Mouse (Mus musculus): ENCODE data around the gene Fbn1. TPM values are rescaled to one million over a fixed set of nuclear protein-coding genes. Genes with fewer than 3 reads are reported as not detected.
A peak's percentile ranks its signal among the peaks of the same experiment; 100 is the strongest.

Gene Fbn1
- polyA plus RNA-seq, 1 experiment from 2014 or later, result 19.3 TPM

- H3K9me3 ChIP-seq, result no peaks in the 10 kb centered on the region
- no peak for ATAC-seq (ENCODE audit: extremely low read depth, insufficient number of reproducible peaks, low FRiP score, low TSS enrichment)
- no peak overlapping the region for H3K27ac ChIP-seq (replicated peaks)
- H3K36me3 ChIP-seq, result peaks cover 34% of the 10 kb centered on the region
- H3K4me3 ChIP-seq, result no peak overlapping the region
- no peaks in the 10 kb centered on the region for H3K27me3 ChIP-seq (replicated peaks)
- peaks cover 27% of the 10 kb centered on the region for H3K4me1 ChIP-seq
- H3K9ac ChIP-seq, result no peak overlapping the region
- WGBS, result 70% methylated on average over 7 of the region's 7 CpGs
- H3K4me2 ChIP-seq, result no peak overlapping the region
These were observed 9.6 kb downstream of the Fbn1 start for GRCm38 (mm10) chr2:125498216-125498615.

- Histone ChIP-seq H3K4me3 (no peak overlapping the region), H3K9ac (no peak overlapping the region), H3K27ac (replicated peaks) (no peak overlapping the region), H3K9me3 (no peaks in the 10 kb centered on the region), H3K4me1 (peaks cover 32% of the 10 kb centered on the region), H3K36me3 (peaks cover 26% of the 10 kb centered on the region), H3K4me2 (no peak overlapping the region), H3K27me3 (replicated peaks) (no peaks in the 10 kb centered on the region)
- ATAC-seq (ENCODE audit: extremely low read depth, insufficient number of reproducible peaks, low FRiP score, low TSS enrichment), result no peak
- WGBS, result 81% methylated on average over 5 of the region's 5 CpGs
These were observed 11.1 kb downstream of the Fbn1 start for GRCm38 (mm10) chr2:125496696-125497095.

DNA sequence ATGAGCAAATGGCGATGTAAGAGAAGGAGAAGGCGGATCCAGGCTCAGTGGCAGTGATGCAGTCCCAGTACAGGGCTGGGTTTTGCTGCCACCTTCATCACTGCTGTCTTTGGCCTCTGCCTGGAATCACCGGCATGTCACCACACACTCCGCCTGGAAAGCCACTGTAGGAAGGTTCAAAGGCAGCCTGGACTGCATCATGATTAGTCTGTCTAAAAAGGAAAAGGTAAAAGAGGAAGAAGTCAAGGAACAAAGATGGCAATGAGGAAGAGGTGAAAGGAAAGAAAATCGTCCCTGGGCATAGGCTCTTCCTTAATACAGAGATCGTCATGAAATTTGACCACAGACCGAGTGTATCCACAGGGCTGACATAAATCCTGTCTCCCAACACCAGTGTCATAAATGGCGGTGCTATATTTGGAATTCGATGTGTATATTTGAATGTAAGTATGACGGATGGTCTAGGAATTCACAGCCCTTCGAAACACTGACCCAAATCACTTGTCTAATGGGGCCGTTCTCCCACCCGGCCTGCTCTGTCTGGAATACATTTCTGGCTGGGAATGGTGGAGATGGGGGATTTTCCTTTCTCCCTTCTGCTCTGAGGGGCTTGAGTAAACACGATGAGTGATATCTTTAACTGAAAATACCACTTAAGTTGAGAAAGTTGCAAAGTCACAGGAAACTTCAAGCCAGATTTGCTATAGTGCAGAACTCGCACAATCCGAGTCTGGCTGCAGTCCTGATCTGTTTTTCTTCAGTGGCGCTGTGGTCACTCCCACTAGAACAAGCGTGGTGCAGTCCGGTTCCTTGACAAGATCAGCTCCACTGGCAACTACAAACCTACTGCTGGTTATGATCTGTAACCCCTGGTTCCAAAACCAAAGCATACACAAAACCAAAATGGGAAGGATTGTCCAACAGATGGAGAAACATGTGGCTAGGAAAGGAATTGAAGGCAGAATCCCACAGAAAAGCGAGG, 12.7 kb downstream of the Fbn1 start:
- peak overlapping the region; percentile 48 for H3K27ac ChIP-seq (replicated peaks)

GRCm38 (mm10) chr2:125494291-125494690, 13.5 kb downstream of the Fbn1 start:
- Histone ChIP-seq H3K4me2 (no peak overlapping the region), H3K4me1 (peaks cover 36% of the 10 kb centered on the region), H3K9me3 (no peaks in the 10 kb centered on the region), H3K27ac (replicated peaks) (no peak overlapping the region; the same call in 1 of the 2 replicates), H3K9ac (no peak overlapping the region), H3K27me3 (replicated peaks) (no peaks in the 10 kb centered on the region), H3K36me3 (peaks cover 27% of the 10 kb centered on the region), H3K4me3 (no peak overlapping the region)
- ATAC-seq (ENCODE audit: extremely low read depth, insufficient number of reproducible peaks, low FRiP score, low TSS enrichment), result no peak
- 78% methylated on average over 2 of the region's 2 CpGs for WGBS

More for the DNA sequence above, 12.7 kb downstream of the Fbn1 start:
- no peak overlapping the region for H3K4me2 ChIP-seq
- H3K27me3 ChIP-seq (replicated peaks), result no peaks in the 10 kb centered on the region
- peaks cover 27% of the 10 kb centered on the region for H3K36me3 ChIP-seq
- 0 out of 2 replicates have a peak overlapping the region, but pooled peaks have one; percentile 19 for H3K9ac ChIP-seq
- H3K4me1 ChIP-seq, result peaks cover 34% of the 10 kb centered on the region
- ATAC-seq (ENCODE audit: extremely low read depth, insufficient number of reproducible peaks, low FRiP score, low TSS enrichment), result no peak
- H3K4me3 ChIP-seq, result no peak overlapping the region
- no peaks in the 10 kb centered on the region for H3K9me3 ChIP-seq
- 48% methylated on average over 20 of the region's 20 CpGs for WGBS

- H3K9me3 ChIP-seq, result no peaks in the 10 kb centered on the region
- H3K27me3 ChIP-seq (replicated peaks), result no peaks in the 10 kb centered on the region
- 59% methylated on average over 15 of the region's 15 CpGs for WGBS
- no peak for ATAC-seq (ENCODE audit: extremely low read depth, insufficient number of reproducible peaks, low FRiP score, low TSS enrichment)
- peaks cover 42% of the 10 kb centered on the region for H3K4me1 ChIP-seq
- H3K4me3 ChIP-seq, result no peak overlapping the region
- peak overlapping the region; percentile 32 for H3K27ac ChIP-seq (replicated peaks)
- H3K9ac ChIP-seq, result no peak overlapping the region
- H3K36me3 ChIP-seq, result peaks cover 21% of the 10 kb centered on the region
- no peak overlapping the region; the same call in 1 of the 2 replicates for H3K4me2 ChIP-seq
These were observed 15.5 kb downstream of the Fbn1 start for GRCm38 (mm10) chr2:125492050-125492900.

GRCm38 (mm10) chr2:125489979-125490378, 17.8 kb downstream of the Fbn1 start:
- H3K9me3 ChIP-seq, result no peaks in the 10 kb centered on the region

GRCm38 (mm10) chr2:125484910-125485309, 22.9 kb downstream of the Fbn1 start:
- no peak overlapping the region for H3K4me2 ChIP-seq
- H3K9ac ChIP-seq, result no peak overlapping the region
- no peaks in the 10 kb centered on the region for H3K36me3 ChIP-seq
- ATAC-seq (ENCODE audit: extremely low read depth, insufficient number of reproducible peaks, low FRiP score, low TSS enrichment), result no peak
- 70% methylated on average over 9 of the region's 9 CpGs for WGBS
- peaks cover 48% of the 10 kb centered on the region for H3K4me1 ChIP-seq
- no peaks in the 10 kb centered on the region for H3K27me3 ChIP-seq (replicated peaks)
- no peak overlapping the region for H3K4me3 ChIP-seq
- H3K27ac ChIP-seq (replicated peaks), result peak overlapping the region; percentile 16; the same call in 1 of the 2 replicates
- H3K9me3 ChIP-seq, result no peaks in the 10 kb centered on the region

More at GRCm38 (mm10) chr2:125489979-125490378, 17.8 kb downstream of the Fbn1 start:
- Histone ChIP-seq H3K27me3 (replicated peaks) (no peaks in the 10 kb centered on the region), H3K27ac (replicated peaks) (no peak overlapping the region), H3K9ac (no peak overlapping the region), H3K4me3 (no peak overlapping the region), H3K4me2 (no peak overlapping the region), H3K36me3 (peaks cover 11% of the 10 kb centered on the region; the same call in 1 of the 2 replicates), H3K4me1 (peaks cover 44% of the 10 kb centered on the region)
- WGBS, result 92% methylated on average over 1 of the region's 1 CpGs
- ATAC-seq (ENCODE audit: extremely low read depth, insufficient number of reproducible peaks, low FRiP score, low TSS enrichment), result no peak

GRCm38 (mm10) chr2:125484164-125484563, 23.6 kb downstream of the Fbn1 start:
- Histone ChIP-seq H3K9me3 (no peaks in the 10 kb centered on the region), H3K4me2 (no peak overlapping the region), H3K4me1 (peaks cover 56% of the 10 kb centered on the region), H3K27me3 (replicated peaks) (no peaks in the 10 kb centered on the region), H3K27ac (replicated peaks) (peak overlapping the region; percentile 26; the same call in 1 of the 2 replicates), H3K9ac (no peak overlapping the region), H3K36me3 (no peaks in the 10 kb centered on the region), H3K4me3 (no peak overlapping the region)
- ATAC-seq (ENCODE audit: extremely low read depth, insufficient number of reproducible peaks, low FRiP score, low TSS enrichment), result no peak

DNA sequence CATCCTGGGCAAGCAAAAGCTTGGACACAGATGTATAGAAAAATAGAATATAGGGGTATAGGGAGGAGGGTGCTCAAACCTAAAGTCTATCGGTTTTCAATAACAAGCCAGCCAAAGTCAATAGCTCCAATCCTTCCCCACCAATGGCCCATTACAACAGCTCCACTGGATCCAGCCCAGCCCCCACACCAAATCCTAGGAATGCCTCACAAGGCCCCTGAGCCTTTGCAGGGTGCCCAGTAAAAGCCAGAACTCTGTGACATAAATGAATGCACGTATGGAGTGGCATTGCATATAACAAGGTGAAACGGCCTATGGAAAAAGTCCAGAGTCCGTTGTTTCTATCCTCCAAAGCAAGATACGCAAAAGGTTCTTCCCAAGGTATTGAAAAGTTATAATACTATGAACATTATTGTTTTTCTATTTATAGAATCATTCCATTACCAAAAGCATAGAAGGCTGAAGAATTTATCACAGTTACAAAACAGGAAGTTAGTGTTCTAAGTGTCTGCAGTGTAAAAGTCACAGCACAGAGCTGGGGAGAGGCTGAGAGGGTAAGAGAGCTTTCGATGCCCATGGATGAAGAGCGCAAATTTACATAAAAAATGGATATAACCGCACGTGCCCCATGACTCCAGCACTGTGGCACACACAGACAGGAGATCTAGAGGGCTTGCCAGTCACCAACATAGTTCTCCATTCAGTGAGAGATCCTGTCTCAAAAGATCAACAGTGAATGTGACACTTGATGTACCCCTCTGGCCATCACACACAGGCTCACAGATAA, 26.1 kb downstream of the Fbn1 start:
- peaks cover 60% of the 10 kb centered on the region for H3K4me1 ChIP-seq
- H3K9ac ChIP-seq, result no peak overlapping the region
- H3K27ac ChIP-seq (replicated peaks), result no peak overlapping the region
- H3K36me3 ChIP-seq, result peaks cover 6% of the 10 kb centered on the region; the same call in 1 of the 2 replicates
- H3K4me2 ChIP-seq, result no peak overlapping the region
- WGBS, result 78% methylated on average over 9 of the region's 9 CpGs
- no peaks in the 10 kb centered on the region for H3K27me3 ChIP-seq (replicated peaks)
- no peaks in the 10 kb centered on the region for H3K9me3 ChIP-seq
- ATAC-seq (ENCODE audit: extremely low read depth, insufficient number of reproducible peaks, low FRiP score, low TSS enrichment), result no peak
- H3K4me3 ChIP-seq, result no peak overlapping the region

DNA sequence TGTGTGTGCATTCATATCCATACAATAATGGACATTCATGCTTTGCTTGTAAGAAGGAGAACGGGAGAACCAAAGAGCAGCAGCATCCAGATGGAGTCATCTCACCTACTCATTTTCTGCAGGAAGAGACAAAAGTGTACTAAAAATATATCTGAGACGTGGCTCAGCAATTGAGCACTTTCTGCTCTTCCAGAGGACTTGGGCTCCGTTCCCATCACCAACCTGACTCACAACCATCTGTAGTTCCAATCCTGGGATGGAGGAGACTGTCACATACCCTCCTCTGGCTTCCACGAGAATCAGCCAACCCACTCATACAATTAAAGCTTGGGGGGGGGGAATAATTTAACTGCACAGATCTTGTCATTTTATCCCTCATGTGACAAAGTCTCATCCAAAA, 26.7 kb downstream of the Fbn1 start:
- no peaks in the 10 kb centered on the region for H3K9me3 ChIP-seq
- H3K36me3 ChIP-seq, result peaks cover 9% of the 10 kb centered on the region
- 73% methylated on average over 4 of the region's 4 CpGs for WGBS
- H3K27ac ChIP-seq (replicated peaks), result no peak overlapping the region
- H3K4me2 ChIP-seq, result no peak overlapping the region
- peaks cover 65% of the 10 kb centered on the region for H3K4me1 ChIP-seq
- H3K27me3 ChIP-seq (replicated peaks), result no peaks in the 10 kb centered on the region
- H3K4me3 ChIP-seq, result no peak overlapping the region
- ATAC-seq (ENCODE audit: extremely low read depth, insufficient number of reproducible peaks, low FRiP score, low TSS enrichment), result no peak
- no peak overlapping the region for H3K9ac ChIP-seq
